Mouse (Mus musculus): Measurements from ENCODE around the gene Cdk2ap2. TPM values are rescaled to one million over a fixed set of nuclear protein-coding genes. Genes with fewer than 3 reads are reported as not detected.

The Cdk2ap2 gene
- total and polyA plus RNA-seq, 2 experiments = 33.9 to 198 TPM

DNA sequence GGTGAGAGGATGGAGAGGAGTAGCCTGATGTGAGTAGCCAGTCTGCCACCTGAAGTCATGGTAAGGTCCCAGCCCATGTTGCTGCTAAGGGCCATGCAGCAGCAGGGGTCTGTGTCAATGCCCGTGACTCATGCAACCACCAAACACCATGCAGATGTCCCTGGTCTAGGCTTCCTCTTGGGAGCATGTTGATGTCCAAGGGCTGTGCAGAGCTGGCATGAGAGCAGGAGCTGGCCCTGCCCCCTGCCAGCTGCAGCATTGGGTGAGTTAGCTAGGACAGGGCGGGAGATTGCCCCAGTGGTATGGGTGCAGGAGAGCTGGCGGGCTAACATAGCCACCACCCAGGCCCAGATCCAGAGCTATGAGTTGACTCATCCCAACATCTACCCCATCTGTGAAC lies 6.5 kb upstream of the Cdk2ap2 start:
- WGBS = 95% methylated on average over 3 of the region's 3 CpGs
- Histone ChIP-seq H3K79me2 (ENCODE audit: control insufficient read depth, insufficient read depth, low read length) (no peaks in the 10 kb centered on the region), H3K9ac (ENCODE audit: low read depth, low read length) (no peak overlapping the region), H3K4me1 (ENCODE audit: control insufficient read depth, insufficient read depth, low read length) (no peaks in the 10 kb centered on the region), H3K4me3 (ENCODE audit: insufficient read depth, low read depth, low read length) (no peak overlapping the region), H3K27me3 (ENCODE audit: control insufficient read depth, insufficient read depth, low read length) (no peaks in the 10 kb centered on the region), H3K27ac (replicated peaks; ENCODE audit: insufficient read depth, low read depth, low read length) (no peak overlapping the region), H3K36me3 (ENCODE audit: control insufficient read depth, insufficient read depth, low read length) (no peaks in the 10 kb centered on the region)
- DNase-seq (ENCODE audit: extremely low read depth, low read depth, low spot score) = no peak
- no peak for TF ChIP-seq CTCF (IDR thresholded peaks at IDR 0.05; ENCODE audit: low read depth, low read length)

DNA sequence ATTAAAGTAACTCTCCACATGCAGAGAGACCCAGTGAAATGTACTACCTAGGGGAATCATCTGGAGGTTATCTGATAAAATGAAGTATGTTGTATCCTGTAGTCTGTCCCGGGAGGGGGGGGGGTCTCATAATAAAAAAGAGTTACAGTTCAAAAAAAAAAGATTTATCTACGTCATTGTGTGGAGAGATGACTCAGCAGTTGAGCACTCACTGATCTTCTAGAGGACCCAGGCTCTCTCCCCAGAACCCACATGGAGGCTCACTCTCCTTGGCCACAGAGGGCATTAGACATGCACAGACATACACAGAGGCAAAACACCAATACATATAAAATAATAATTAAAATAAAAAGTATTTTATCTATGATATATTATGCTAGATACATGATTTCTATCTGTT lies 5.6 kb upstream of the Cdk2ap2 start:
- DNase-seq (ENCODE audit: extremely low read depth, low read depth, low spot score) = no peak
- no peaks in the 10 kb centered on the region for H3K27me3 ChIP-seq (ENCODE audit: control insufficient read depth, insufficient read depth, low read length)
- H3K9ac ChIP-seq (ENCODE audit: low read depth, low read length) = no peak overlapping the region
- no peak overlapping the region for H3K27ac ChIP-seq (replicated peaks; ENCODE audit: insufficient read depth, low read depth, low read length)
- H3K4me1 ChIP-seq (ENCODE audit: control insufficient read depth, insufficient read depth, low read length) = peaks cover 3% of the 10 kb centered on the region; the same call in 1 of the 2 replicates
- TF ChIP-seq CTCF (IDR thresholded peaks at IDR 0.05; ENCODE audit: low read depth, low read length) = no peak
- no peak for TF ChIP-seq POLR2A (IDR thresholded peaks at IDR 0.05; ENCODE audit: extremely low read depth, insufficient read depth, low read length)
- WGBS = 58% methylated on average over 2 of the region's 2 CpGs
- H3K4me3 ChIP-seq (ENCODE audit: insufficient read depth, low read depth, low read length) = no peak overlapping the region
- no peaks in the 10 kb centered on the region for H3K79me2 ChIP-seq (ENCODE audit: control insufficient read depth, insufficient read depth, low read length)
- no peaks in the 10 kb centered on the region for H3K36me3 ChIP-seq (ENCODE audit: control insufficient read depth, insufficient read depth, low read length)

DNA sequence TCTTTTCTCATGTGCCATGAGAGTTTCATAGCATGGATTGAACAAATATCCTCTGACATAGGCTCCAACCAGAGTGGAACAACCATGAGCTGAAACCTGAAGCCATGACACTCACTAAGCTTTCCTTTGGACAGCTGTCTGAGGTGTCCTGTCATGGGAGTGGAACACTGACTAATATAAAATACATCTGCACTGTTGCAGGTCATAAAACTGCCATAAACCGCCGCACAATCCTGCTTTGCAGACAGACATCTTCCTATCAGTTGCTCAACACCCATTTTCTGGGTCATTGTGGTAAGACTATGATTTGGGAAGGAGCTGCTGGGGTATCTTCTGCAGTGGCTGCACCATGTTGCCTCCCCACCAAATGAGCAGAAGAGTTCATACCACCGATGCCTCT lies 4.2 kb upstream of the Cdk2ap2 start:
- H3K36me3 ChIP-seq (ENCODE audit: control insufficient read depth, insufficient read depth, low read length) = no peaks in the 10 kb centered on the region
- no peak overlapping the region for H3K9ac ChIP-seq (ENCODE audit: low read depth, low read length)
- H3K27me3 ChIP-seq (ENCODE audit: control insufficient read depth, insufficient read depth, low read length) = no peaks in the 10 kb centered on the region
- no peaks in the 10 kb centered on the region for H3K79me2 ChIP-seq (ENCODE audit: control insufficient read depth, insufficient read depth, low read length)
- peaks cover 5% of the 10 kb centered on the region; the same call in 1 of the 2 replicates for H3K4me1 ChIP-seq (ENCODE audit: control insufficient read depth, insufficient read depth, low read length)
- DNase-seq (ENCODE audit: extremely low read depth, low read depth, low spot score) = no peak
- H3K4me3 ChIP-seq (ENCODE audit: insufficient read depth, low read depth, low read length) = no peak overlapping the region
- no peak overlapping the region for H3K27ac ChIP-seq (replicated peaks; ENCODE audit: insufficient read depth, low read depth, low read length)
- WGBS = 92% methylated on average over 3 of the region's 3 CpGs
- no peak for TF ChIP-seq POLR2A (IDR thresholded peaks at IDR 0.05; ENCODE audit: extremely low read depth, insufficient read depth, low read length)
- TF ChIP-seq CTCF (IDR thresholded peaks at IDR 0.05; ENCODE audit: low read depth, low read length) = no peak

DNA sequence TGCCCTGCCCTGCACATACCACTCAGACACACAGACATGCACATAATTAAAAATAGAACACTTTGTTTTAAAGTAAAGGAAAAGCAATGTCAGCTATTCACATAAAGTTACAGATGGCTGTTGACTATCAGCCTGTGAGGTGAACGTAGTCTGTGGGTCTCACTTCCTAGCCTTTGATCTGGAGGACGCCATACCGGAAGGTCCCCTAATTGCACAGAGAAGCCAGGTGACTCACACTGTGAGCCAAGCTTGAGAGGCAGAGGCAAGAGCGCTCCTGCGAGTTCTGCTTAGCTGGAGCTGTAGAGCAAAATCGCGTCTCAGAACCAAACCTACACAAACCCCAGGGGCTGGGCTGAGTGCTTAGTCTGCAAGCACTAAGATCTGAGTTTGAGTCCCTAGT lies 3.2 kb upstream of the Cdk2ap2 start:
- Histone ChIP-seq H3K79me2 (ENCODE audit: control insufficient read depth, insufficient read depth, low read length) (no peaks in the 10 kb centered on the region), H3K27ac (replicated peaks; ENCODE audit: insufficient read depth, low read depth, low read length) (no peak overlapping the region), H3K9ac (ENCODE audit: low read depth, low read length) (no peak overlapping the region), H3K36me3 (ENCODE audit: control insufficient read depth, insufficient read depth, low read length) (no peaks in the 10 kb centered on the region), H3K4me3 (ENCODE audit: insufficient read depth, low read depth, low read length) (no peak overlapping the region), H3K4me1 (ENCODE audit: control insufficient read depth, insufficient read depth, low read length) (peaks cover 15% of the 10 kb centered on the region; the same call in 1 of the 2 replicates), H3K27me3 (ENCODE audit: control insufficient read depth, insufficient read depth, low read length) (no peaks in the 10 kb centered on the region)
- no peak for DNase-seq (ENCODE audit: extremely low read depth, low read depth, low spot score)
- WGBS = 88% methylated on average over 7 of the region's 7 CpGs
- TF ChIP-seq POLR2A (IDR thresholded peaks at IDR 0.05; ENCODE audit: extremely low read depth, insufficient read depth, low read length) (no peak), CTCF (IDR thresholded peaks at IDR 0.05; ENCODE audit: low read depth, low read length) (no peak)

DNA sequence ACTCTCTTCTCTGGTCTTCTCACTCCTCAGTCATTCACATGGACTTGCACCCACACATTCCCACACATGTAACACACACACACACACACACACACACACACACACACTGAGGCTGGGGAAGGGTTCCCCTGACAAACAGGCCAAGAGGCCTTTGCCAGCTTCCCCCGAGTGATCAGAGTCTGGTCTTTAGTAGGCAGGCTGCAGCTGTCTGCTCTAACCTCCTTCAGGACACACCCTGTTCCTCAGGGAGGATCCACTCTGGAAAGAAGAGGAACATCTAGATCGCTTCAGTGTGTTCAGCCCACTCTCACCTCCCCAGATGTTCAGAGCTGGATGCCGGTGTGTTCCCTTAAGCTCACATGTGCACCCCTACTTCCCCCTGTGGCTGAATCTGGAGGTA lies 2.6 kb upstream of the Cdk2ap2 start:
- TF ChIP-seq POLR2A (IDR thresholded peaks at IDR 0.05; ENCODE audit: extremely low read depth, insufficient read depth, low read length) = no peak
- TF ChIP-seq CTCF (IDR thresholded peaks at IDR 0.05; ENCODE audit: low read depth, low read length) = no peak
- WGBS = 92% methylated on average over 3 of the region's 3 CpGs
- H3K27ac ChIP-seq (replicated peaks; ENCODE audit: insufficient read depth, low read depth, low read length) = no peak overlapping the region

DNA sequence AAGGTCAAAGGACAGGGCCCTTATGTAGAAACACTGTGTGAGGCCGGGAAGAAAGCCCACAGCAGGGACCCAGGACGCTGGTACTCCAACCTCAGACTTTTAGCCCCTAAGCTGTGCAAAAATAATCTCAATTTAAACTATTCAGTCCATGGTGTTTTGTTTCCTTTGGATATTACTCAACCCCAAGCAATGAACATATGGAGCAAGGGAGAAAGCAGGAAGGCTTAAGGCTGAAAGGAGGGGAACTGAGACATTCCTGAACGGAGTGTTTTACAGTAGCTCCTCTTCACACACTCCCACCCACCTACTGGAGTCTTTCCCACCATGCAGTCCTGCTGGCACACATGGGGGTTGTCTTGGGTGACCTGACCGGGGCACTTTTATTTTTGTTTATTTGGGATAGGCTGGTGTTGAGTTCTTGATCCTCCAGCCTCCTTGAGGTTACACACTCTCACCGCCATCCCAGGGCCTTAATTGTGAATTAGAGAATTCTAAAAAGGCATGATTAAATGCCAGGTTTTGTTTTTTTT lies 2.1 kb upstream of the Cdk2ap2 start:
- WGBS = 82% methylated on average over 5 of the region's 5 CpGs
- TF ChIP-seq CTCF (IDR thresholded peaks at IDR 0.05; ENCODE audit: low read depth, low read length) = no peak
- no peak for TF ChIP-seq POLR2A (IDR thresholded peaks at IDR 0.05; ENCODE audit: extremely low read depth, insufficient read depth, low read length)
- H3K9ac ChIP-seq (ENCODE audit: low read depth, low read length) = no peak overlapping the region
- no peaks in the 10 kb centered on the region for H3K36me3 ChIP-seq (ENCODE audit: control insufficient read depth, insufficient read depth, low read length)
- H3K27ac ChIP-seq (replicated peaks; ENCODE audit: insufficient read depth, low read depth, low read length) = no peak overlapping the region
- H3K27me3 ChIP-seq (ENCODE audit: control insufficient read depth, insufficient read depth, low read length) = no peaks in the 10 kb centered on the region
- peaks cover 22% of the 10 kb centered on the region for H3K4me1 ChIP-seq (ENCODE audit: control insufficient read depth, insufficient read depth, low read length)
- no peak overlapping the region for H3K4me3 ChIP-seq (ENCODE audit: insufficient read depth, low read depth, low read length)
- DNase-seq (ENCODE audit: extremely low read depth, low read depth, low spot score) = no peak
- no peaks in the 10 kb centered on the region for H3K79me2 ChIP-seq (ENCODE audit: control insufficient read depth, insufficient read depth, low read length)

More for the DNA sequence above, 2.6 kb upstream of the Cdk2ap2 start:
- Histone ChIP-seq H3K27me3 (ENCODE audit: control insufficient read depth, insufficient read depth, low read length) (no peaks in the 10 kb centered on the region), H3K79me2 (ENCODE audit: control insufficient read depth, insufficient read depth, low read length) (no peaks in the 10 kb centered on the region), H3K4me1 (ENCODE audit: control insufficient read depth, insufficient read depth, low read length) (peaks cover 19% of the 10 kb centered on the region), H3K4me3 (ENCODE audit: insufficient read depth, low read depth, low read length) (no peak overlapping the region), H3K9ac (ENCODE audit: low read depth, low read length) (no peak overlapping the region), H3K36me3 (ENCODE audit: control insufficient read depth, insufficient read depth, low read length) (no peaks in the 10 kb centered on the region)
- no peak for DNase-seq (ENCODE audit: extremely low read depth, low read depth, low spot score)
